Mouse (Mus musculus) heart, embryonic 16.5 days (tissue): ENCODE measurements around the gene Casc3. TPM values are rescaled to one million over a fixed set of nuclear protein-coding genes. Genes with fewer than 3 reads are reported as not detected.
A peak's percentile ranks its signal among the peaks of the same experiment; 100 is the strongest.
"Not testable (repeated sequence)": the region's sequence is repeated elsewhere in the genome, so short reads cannot be mapped to it uniquely, and the experiment has no call there.

Source experiments
- ATAC-seq: fragments of 200-750 bp; cut with Nextera tagmentation; replicated peaks from 2 replicates; pipeline ENCODE4 v1.8.0; 2017; ENCODE audit warnings: moderate number of reproducible peaks; ENCODE audit not compliant: insufficient read depth, low FRiP score; ENCODE audit errors: extremely low read depth
- H3K27ac ChIP-seq: fragments of 300-500 bp; sonication (generic); 2 replicates; pipeline ENCODE4 v1.5.1; 2014; ENCODE audit warnings: mild to moderate bottlenecking, low read length, control low read depth, moderate library complexity
- H3K27me3 ChIP-seq: fragments of 300-500 bp; sonication (generic); 2 replicates; pipeline ENCODE4 v1.6.1; 2014; ENCODE audit warnings: low read length, mixed read lengths; ENCODE audit not compliant: control insufficient read depth, insufficient read depth
- H3K36me3 ChIP-seq: fragments of 300-500 bp; sonication (generic); 2 replicates; pipeline ENCODE4 v1.6.1; 2014; ENCODE audit not compliant: control insufficient read depth, insufficient read depth
- H3K4me1 ChIP-seq: fragments of 300-500 bp; sonication (generic); 2 replicates; pipeline ENCODE4 v1.6.1; 2014; ENCODE audit warnings: low read length, mixed read lengths; ENCODE audit not compliant: control insufficient read depth, insufficient read depth
- H3K4me2 ChIP-seq: fragments of 300-500 bp; sonication (generic); 2 replicates; pipeline ENCODE4 v1.6.1; 2014; ENCODE audit warnings: low read depth, mild to moderate bottlenecking, control low read depth, low read length
- H3K4me3 ChIP-seq: fragments of 300-500 bp; sonication (generic); 2 replicates; pipeline ENCODE4 v1.5.1; 2014; ENCODE audit warnings: mild to moderate bottlenecking, control low read depth, low read length
- H3K9ac ChIP-seq: fragments of 300-500 bp; sonication (generic); 2 replicates; pipeline ENCODE4 v1.6.1; 2014; ENCODE audit warnings: low read length, control low read depth
- H3K9me3 ChIP-seq: fragments of 300-500 bp; sonication (generic); replicated peaks from 2 replicates; pipeline ENCODE4 v1.6.1; 2016; ENCODE audit warnings: low read length; ENCODE audit not compliant: control insufficient read depth
- WGBS: fragments of 180-500 bp; shearing (Covaris S2); extraction: QIAGEN DNeasy Blood & Tissue Kit; methylation state at CpG from one replicate; pipeline ENCODE4 v1.1.7; 2014; 5-methylcytosine and 5-hydroxymethylcytosine counted together
- polyA plus RNA-seq: library from polyadenylated mRNA; unstranded; fragments of >200 nt; fragmentation: Nextera tagmentation; extraction: Ambion mirVana; gene quantifications from 2 replicates; pipeline ENCODE4 v1.2.1, GENCODE M21; 2015

Gene Casc3
- polyA plus RNA-seq, 1 experiment from 2014 or later, result 23.4 TPM

DNA sequence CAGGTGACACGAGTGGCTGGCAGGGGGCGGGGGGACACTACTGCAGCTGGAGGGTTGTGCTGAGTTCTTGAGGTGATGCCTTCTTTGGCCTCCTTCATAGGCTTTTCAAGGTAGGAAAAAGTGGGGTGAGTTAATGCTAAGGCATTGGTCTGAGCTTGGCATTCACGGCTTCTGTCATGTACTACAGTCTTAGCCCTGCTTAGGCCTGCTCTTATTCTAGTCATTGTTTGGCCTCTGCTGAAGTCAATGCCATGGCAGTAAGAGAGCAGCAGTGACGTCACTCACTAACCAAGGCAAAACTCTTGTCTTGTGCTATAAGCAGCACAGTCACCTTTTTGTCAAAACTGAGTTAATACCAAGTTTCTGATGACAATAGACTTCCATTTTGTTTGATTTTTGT is 6.8 kb upstream of the Casc3 start:
- Histone ChIP-seq H3K4me1 (peaks cover 22% of the 10 kb centered on the region), H3K36me3 (peaks cover 37% of the 10 kb centered on the region), H3K27me3 (no peaks in the 10 kb centered on the region), H3K27ac (peak overlapping the region; percentile 100), H3K4me2 (peak overlapping the region; percentile 81), H3K9me3 (no peaks in the 10 kb centered on the region), H3K4me3 (peak overlapping the region; percentile 100), H3K9ac (peak overlapping the region; percentile 100)
- ATAC-seq, result no peak
- 21% methylated on average over 4 of the region's 4 CpGs for WGBS

DNA sequence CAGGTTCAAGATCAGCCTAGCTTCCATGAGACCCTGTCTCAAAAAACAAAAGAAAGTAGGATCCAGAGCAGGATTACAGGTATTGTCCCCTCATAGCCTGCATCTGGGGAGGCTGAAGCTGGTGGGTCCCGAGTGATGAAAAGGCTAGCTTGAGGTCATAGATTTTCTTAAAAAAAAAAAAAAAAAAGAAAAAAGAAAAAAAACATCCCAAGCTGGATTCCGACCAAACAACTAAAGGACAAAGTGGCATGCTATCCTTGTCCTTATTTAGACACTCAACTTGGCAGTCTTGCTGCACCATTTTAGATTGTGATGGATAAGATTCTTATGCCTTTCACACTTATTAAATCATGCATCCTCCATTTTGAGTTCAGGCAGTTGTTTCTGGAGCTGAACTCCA is 3.7 kb downstream of the Casc3 start:
- Histone ChIP-seq H3K36me3 (peaks cover 52% of the 10 kb centered on the region), H3K27ac (peak overlapping the region; percentile 97), H3K9me3 (no peaks in the 10 kb centered on the region), H3K4me3 (no peak overlapping the region), H3K9ac (no peak overlapping the region; the same call in 1 of the 2 replicates), H3K4me2 (no peak overlapping the region), H3K27me3 (no peaks in the 10 kb centered on the region), H3K4me1 (peaks cover 28% of the 10 kb centered on the region)
- no peak for ATAC-seq
- whole genome bisulfite sequencing, result 73% methylated on average over 2 of the region's 2 CpGs

DNA sequence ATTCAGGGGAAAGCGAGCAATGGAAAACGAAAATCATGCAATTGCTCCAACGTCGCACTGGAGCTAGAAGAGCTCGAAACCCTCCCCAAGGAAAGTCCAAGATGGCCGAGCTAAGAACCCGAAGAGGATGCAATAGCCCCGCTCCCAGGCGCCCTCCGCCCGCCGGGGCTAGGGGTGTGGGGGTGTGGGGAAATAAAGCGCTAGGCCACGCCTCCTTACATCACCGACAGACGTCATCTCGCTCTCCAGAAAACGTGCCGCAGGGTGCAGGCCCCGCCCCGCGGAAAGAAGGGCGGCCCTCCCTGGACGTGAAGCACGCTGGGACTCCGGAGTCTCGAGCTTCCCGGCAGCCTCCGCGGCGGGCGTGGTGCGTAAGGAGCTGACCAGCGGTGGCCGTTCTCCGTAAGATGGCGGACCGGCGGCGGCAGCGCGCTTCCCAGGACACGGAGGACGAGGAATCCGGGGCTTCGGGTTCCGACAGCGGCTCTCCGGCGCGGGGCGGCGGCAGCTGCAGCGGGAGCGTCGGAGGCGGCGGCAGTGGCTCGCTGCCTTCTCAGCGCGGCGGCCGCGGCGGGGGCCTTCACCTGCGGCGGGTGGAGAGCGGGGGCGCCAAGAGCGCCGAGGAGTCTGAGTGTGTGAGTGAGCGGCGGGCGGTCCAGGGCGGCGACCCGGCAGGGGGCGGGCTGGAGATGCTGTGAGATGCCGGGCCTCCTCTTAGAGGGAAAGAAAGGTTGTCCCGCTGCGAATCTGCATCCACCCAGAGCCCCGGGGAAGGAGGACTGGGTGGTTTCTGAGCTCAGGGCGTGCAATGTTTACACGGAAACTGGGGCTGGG is 5.0 kb downstream of the Casc3 start:
- Histone ChIP-seq H3K36me3 (peaks cover 45% of the 10 kb centered on the region), H3K9me3 (no peaks in the 10 kb centered on the region), H3K4me2 (peak overlapping the region; percentile 71), H3K27me3 (no peaks in the 10 kb centered on the region), H3K4me3 (peak overlapping the region; percentile 83), H3K9ac (peak overlapping the region; percentile 95), H3K4me1 (peaks cover 23% of the 10 kb centered on the region), H3K27ac (peak overlapping the region; percentile 97)
- ATAC-seq, result peak; percentile 99
- WGBS, result under 1% methylated on average over 84 of the region's 84 CpGs

DNA sequence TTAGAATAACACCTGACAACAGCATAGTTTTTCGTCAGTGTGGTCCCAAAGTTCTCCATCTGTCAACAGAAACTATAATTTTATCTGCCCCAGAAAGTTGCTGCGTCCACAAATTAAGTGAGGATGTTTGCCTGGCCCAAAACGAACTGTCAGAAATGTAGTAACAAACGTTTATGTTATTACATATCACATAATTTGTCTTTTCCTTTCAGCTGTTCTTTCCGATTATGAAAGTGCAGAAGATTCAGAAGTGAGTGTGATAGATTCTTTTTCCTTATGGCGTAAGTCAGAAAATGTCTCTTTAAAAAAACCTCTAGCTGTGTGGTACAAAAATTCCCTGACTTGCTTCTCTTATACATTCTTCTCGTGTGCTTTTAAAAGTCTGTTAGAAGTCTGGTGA is 6.0 kb downstream of the Casc3 start:
- no peaks in the 10 kb centered on the region for H3K9me3 ChIP-seq
- peak overlapping the region; percentile 83 for H3K4me3 ChIP-seq
- no peak for ATAC-seq
- peak overlapping the region; percentile 71 for H3K4me2 ChIP-seq
- H3K27ac ChIP-seq, result peak overlapping the region; percentile 97; the same call in 1 of the 2 replicates
- no peaks in the 10 kb centered on the region for H3K27me3 ChIP-seq
- H3K9ac ChIP-seq, result peak overlapping the region; percentile 95
- peaks cover 42% of the 10 kb centered on the region for H3K36me3 ChIP-seq
- 55% methylated on average over 7 of the region's 7 CpGs for WGBS
- peaks cover 23% of the 10 kb centered on the region for H3K4me1 ChIP-seq

DNA sequence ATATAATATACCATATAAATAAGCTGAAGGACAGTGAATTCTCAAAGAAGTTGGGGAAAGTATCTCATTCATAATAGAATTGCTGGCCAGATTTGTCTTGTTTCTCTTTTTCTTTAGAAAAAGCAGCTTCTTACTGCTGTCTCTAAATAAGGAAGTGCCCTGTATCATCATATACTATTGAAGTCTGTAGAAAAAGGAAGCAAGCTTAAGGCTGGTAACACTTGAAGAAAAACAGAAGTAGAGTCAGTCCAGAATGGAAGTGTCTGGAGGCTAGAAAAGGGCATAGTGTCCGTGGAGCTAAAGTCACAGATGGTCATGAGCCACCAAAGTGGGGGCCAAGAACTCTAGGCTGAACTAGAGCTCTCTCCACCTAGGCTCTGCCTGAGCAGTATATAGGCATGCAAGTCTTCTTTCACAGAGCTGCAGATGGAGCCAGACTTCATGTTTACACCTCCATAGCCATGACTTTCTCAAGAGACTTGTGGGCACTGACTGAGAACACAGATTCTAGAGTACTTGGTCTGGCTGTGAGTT is 12.1 kb downstream of the Casc3 start:
- 81% methylated on average over 1 of the region's 1 CpGs for whole genome bisulfite sequencing
- H3K4me2 ChIP-seq, result no peak overlapping the region
- H3K36me3 ChIP-seq, result peaks cover 50% of the 10 kb centered on the region
- ATAC-seq, result no peak
- H3K4me3 ChIP-seq, result no peak overlapping the region
- H3K9me3 ChIP-seq, result 0 out of 2 replicates have a peak, but pooled peaks cover 4% of the 10 kb centered on the region
- H3K27me3 ChIP-seq, result no peaks in the 10 kb centered on the region
- peaks cover under 1% of the 10 kb centered on the region; the same call in 1 of the 2 replicates for H3K4me1 ChIP-seq
- H3K27ac ChIP-seq, result no peak overlapping the region
- no peak overlapping the region for H3K9ac ChIP-seq

DNA sequence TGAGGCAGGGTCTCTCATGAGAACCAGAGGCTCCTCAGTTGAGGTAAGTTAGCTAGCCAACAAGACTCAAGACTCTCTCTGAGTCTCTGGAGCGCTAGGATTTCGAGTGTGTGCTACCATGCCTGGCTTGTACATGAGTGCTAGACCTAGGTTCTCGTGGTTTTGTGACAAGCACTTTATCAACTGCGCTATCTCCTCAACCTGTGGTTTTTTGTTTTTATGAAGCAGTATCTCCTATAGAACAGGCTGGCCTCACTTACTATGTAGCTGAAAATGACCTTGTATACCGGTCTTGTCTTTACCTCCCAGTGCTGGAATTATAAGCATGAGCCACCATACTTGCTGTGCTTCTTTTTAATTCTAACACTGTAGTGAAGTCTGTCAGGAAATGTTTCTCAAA is 16.3 kb downstream of the Casc3 start:
- no peaks in the 10 kb centered on the region for H3K4me1 ChIP-seq
- ATAC-seq, result no peak
- H3K9ac ChIP-seq, result no peak overlapping the region
- 0 out of 2 replicates have a peak, but pooled peaks cover 4% of the 10 kb centered on the region for H3K9me3 ChIP-seq
- H3K27me3 ChIP-seq, result no peaks in the 10 kb centered on the region
- peaks cover 54% of the 10 kb centered on the region for H3K36me3 ChIP-seq
- H3K4me2 ChIP-seq, result no peak overlapping the region
- no peak overlapping the region for H3K4me3 ChIP-seq
- H3K27ac ChIP-seq, result no peak overlapping the region
- 89% methylated on average over 5 of the region's 5 CpGs for WGBS

DNA sequence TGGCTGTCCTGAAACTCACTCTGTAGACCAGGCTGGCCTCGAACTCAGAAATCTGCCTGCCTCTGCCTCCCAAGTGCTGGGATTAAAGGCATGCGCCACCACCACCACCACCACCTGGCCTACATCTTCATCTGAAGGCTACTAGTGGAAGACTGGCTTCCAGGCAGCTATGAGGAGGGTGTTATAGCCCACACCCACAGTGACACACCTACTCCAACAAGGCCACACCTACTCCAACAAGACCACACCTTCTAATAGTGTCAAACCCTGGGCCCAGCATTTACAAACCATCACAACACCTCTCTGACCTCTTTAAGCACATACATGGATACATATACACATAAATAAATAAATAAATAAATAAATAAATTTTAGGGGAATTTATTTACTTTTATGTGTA is 21.4 kb downstream of the Casc3 start:
- H3K9me3 ChIP-seq, H3K9ac ChIP-seq, H3K4me1 ChIP-seq, H3K4me2 ChIP-seq, H3K4me3 ChIP-seq, ATAC-seq, H3K27me3 ChIP-seq, H3K27ac ChIP-seq: not testable (repeated sequence)
- 94% methylated on average over 2 of the region's 2 CpGs for WGBS
- peaks cover 67% of the 10 kb centered on the region for H3K36me3 ChIP-seq

DNA sequence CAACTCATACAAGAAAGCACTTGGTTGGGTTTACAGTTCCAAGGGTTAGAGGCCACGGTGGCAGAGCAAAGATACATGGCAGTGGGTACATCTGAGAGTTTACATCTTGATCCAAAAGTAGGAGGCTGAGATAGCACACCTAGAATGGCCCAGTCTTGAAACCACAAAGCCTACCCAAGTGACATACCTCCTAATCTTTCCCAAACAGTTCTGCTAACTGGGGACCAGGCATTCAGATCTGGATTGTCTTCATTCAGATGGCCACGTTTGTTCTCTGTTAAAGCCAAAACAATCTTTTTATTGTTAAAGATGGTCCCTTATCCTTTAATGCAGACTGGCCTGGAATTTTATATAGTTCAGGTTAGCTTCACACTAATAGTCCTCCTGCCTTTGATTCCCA is 23.2 kb downstream of the Casc3 start:
- WGBS, result 89% methylated on average over 2 of the region's 2 CpGs
- H3K9me3 ChIP-seq, result no peaks in the 10 kb centered on the region
- H3K27ac ChIP-seq, result no peak overlapping the region
- no peak overlapping the region for H3K9ac ChIP-seq
- H3K4me1 ChIP-seq, result no peaks in the 10 kb centered on the region
- no peak overlapping the region for H3K4me2 ChIP-seq
- H3K36me3 ChIP-seq, result peaks cover 72% of the 10 kb centered on the region
- no peak for ATAC-seq
- H3K4me3 ChIP-seq, result no peak overlapping the region
- H3K27me3 ChIP-seq, result no peaks in the 10 kb centered on the region

DNA sequence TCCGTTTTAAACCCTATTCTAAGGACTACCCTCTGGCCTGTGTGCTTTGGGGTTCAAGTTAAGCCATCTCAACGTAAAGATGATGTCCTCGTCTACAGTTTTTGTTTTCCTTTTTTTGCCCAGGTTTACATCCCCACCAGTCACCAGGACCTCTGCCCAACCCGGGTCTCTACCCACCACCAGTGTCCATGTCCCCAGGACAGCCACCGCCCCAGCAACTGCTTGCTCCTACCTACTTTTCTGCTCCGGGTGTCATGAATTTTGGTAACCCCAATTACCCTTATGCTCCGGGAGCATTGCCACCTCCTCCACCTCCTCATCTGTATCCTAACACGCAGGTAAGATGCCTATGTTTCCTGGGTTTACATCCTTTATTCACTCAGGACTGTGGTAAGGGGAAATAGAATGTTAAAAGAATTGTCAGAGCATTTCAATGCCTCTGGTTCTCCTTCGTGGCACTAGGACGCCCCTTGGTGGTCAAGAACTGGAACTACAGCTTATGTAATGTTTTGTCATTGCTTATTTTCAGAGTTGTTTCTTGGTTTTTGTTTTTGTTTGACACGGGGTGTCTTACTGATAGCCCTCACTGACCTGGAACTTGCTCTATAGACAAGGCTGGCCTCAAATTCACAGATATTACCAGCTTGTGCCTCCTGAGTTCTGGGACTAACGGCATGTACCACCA is 24.5 kb downstream of the Casc3 start:
- no peak for ATAC-seq
- 72% methylated on average over 12 of the region's 12 CpGs for WGBS
- H3K4me2 ChIP-seq, result no peak overlapping the region
- H3K36me3 ChIP-seq, result peaks cover 74% of the 10 kb centered on the region
- no peak overlapping the region for H3K27ac ChIP-seq
- no peak overlapping the region for H3K4me3 ChIP-seq
- no peaks in the 10 kb centered on the region for H3K4me1 ChIP-seq
- no peaks in the 10 kb centered on the region for H3K9me3 ChIP-seq
- H3K27me3 ChIP-seq, result no peaks in the 10 kb centered on the region
- no peak overlapping the region for H3K9ac ChIP-seq
